13 mouse cellular contexts compared by ENCODE assay signal in genomic region chr12:16829785-16830184, GRCm38 (mm10). TPM values are rescaled to one million over a fixed set of nuclear protein-coding genes. Genes with fewer than 3 reads are reported as not detected.
DNase-seq lines count a peak whose midpoint lies in the region; ATAC-seq and TF ChIP-seq lines count a peak whose summit lies in the region.
"Had no signal": no experiment of that assay in that cellular context is flagged by ENCODE, and none has a peak within 500 bp of the region (broad histone marks: within the 10 kb centered on the region; RNA-seq: fewer than 3 reads in every experiment).

No protein-coding gene starts in this region.

- no peak for ATAC-seq in forebrain, postnatal 0 days
- no peak for ATAC-seq in forebrain, embryonic 12.5 days (ENCODE audit: low FRiP score)
- no peak for ATAC-seq in liver, postnatal 0 days
- ATAC-seq in megakaryocyte progenitor cell, adult 5-6 weeks (replicated peaks; ENCODE audit: poor library complexity) = peak; percentile 48; the same call in 1 of the 2 replicates

- H3K4me1 ChIP-seq in forebrain, postnatal 0 days (ENCODE audit: insufficient read depth) = no peaks in the 10 kb centered on the region
- no peaks in the 10 kb centered on the region for H3K4me1 ChIP-seq in forebrain, embryonic 12.5 days
- no peaks in the 10 kb centered on the region for H3K4me1 ChIP-seq in liver, postnatal 0 days (ENCODE audit: insufficient read depth)
- H3K4me1 ChIP-seq in ES-Bruce4 (ENCODE audit: control insufficient read depth, insufficient read depth, low read length) = peaks cover 3% of the 10 kb centered on the region
- H3K4me1 ChIP-seq: limb, embryonic 15.5 days had no signal

- H3K4me3 ChIP-seq in forebrain, postnatal 0 days (ENCODE audit: low read depth, low read length) = no peak overlapping the region
- no peak overlapping the region for H3K4me3 ChIP-seq in forebrain, embryonic 12.5 days (replicated peaks)
- H3K4me3 ChIP-seq in liver, postnatal 0 days (ENCODE audit: low read depth, low read length) = no peak overlapping the region
- no peak overlapping the region for H3K4me3 ChIP-seq in ES-Bruce4 (ENCODE audit: low read depth, low read length)
- H3K4me3 ChIP-seq: erythroblast, embryonic 14.5 days; heart, embryonic 13.5 days; limb, embryonic 15.5 days had no signal

- no peak overlapping the region for H3K27ac ChIP-seq in forebrain, postnatal 0 days (ENCODE audit: low read depth, low read length)
- H3K27ac ChIP-seq in forebrain, embryonic 12.5 days = no peak overlapping the region
- H3K27ac ChIP-seq in liver, postnatal 0 days (ENCODE audit: low read depth) = no peak overlapping the region
- no peak overlapping the region for H3K27ac ChIP-seq in ES-Bruce4 (ENCODE audit: insufficient read depth, low read length)
- H3K27ac ChIP-seq: heart, embryonic 13.5 days; limb, embryonic 15.5 days had no signal

- 84% methylated on average over 2 of the region's 2 CpGs for WGBS in forebrain, postnatal 0 days
- 77% methylated on average over 2 of the region's 2 CpGs for WGBS in forebrain, embryonic 12.5 days
- 73% methylated on average over 2 of the region's 2 CpGs for WGBS in liver, postnatal 0 days (ENCODE audit: insufficient replicate concordance)

- TF ChIP-seq EP300 in liver, postnatal 0 days (IDR thresholded peaks at IDR 0.05; ENCODE audit: low read depth) = no peak
- no peak for TF ChIP-seq EP300 in ES-Bruce4 (IDR thresholded peaks at IDR 0.05; ENCODE audit: insufficient read depth, low read depth, low read length)

- TF ChIP-seq POLR2A in ES-Bruce4 (IDR thresholded peaks at IDR 0.05; ENCODE audit: insufficient read depth, low read length) = no peak

- 0 out of 2 replicates have a peak, but pooled peaks have one; percentile 18 for TF ChIP-seq CTCF in forebrain, postnatal 0 days (IDR thresholded peaks at IDR 0.05; ENCODE audit: low read depth)
- peak; percentile 56 for TF ChIP-seq CTCF in liver, postnatal 0 days (IDR thresholded peaks at IDR 0.05; ENCODE audit: low read depth)
- peak; percentile 39 for TF ChIP-seq CTCF in ES-Bruce4 (IDR thresholded peaks at IDR 0.05; ENCODE audit: low read depth, low read length)

- peaks cover 22% of the 10 kb centered on the region for H3K36me3 ChIP-seq in forebrain, postnatal 0 days (ENCODE audit: insufficient read depth)
- H3K36me3 ChIP-seq in forebrain, embryonic 12.5 days (replicated peaks) = peaks cover 43% of the 10 kb centered on the region
- 0 out of 2 replicates have a peak, but pooled peaks cover 3% of the 10 kb centered on the region for H3K36me3 ChIP-seq in liver, postnatal 0 days (replicated peaks; ENCODE audit: insufficient read depth, low read length)
- H3K36me3 ChIP-seq in ES-Bruce4 (ENCODE audit: control insufficient read depth, insufficient read depth, low read length, poor library complexity, severe bottlenecking) = no peaks in the 10 kb centered on the region

- DNase-seq in forebrain, postnatal 0 days = no peak
- peak; percentile 38 for DNase-seq in liver, postnatal 0 days
- DNase-seq in liver = no peak
- DNase-seq in urinary bladder, adult 18-20 months (ENCODE audit: low spot score in 2 of 2) = no peak
- DNase-seq in heart, adult 11 months = no peak
- DNase-seq: embryo, embryonic 11 days; thymus, adult 2 months had no signal

- no peak overlapping the region for H3K4me2 ChIP-seq in forebrain, postnatal 0 days (ENCODE audit: low read depth)
- no peak overlapping the region for H3K4me2 ChIP-seq in forebrain, embryonic 12.5 days
- H3K4me2 ChIP-seq in liver, postnatal 0 days (ENCODE audit: low read depth, low read length) = no peak overlapping the region
- H3K4me2 ChIP-seq: heart, embryonic 13.5 days; limb, embryonic 15.5 days had no signal

- H3K9me3 ChIP-seq in forebrain, postnatal 0 days (ENCODE audit: low read length) = no peaks in the 10 kb centered on the region
- no peaks in the 10 kb centered on the region for H3K9me3 ChIP-seq in forebrain, embryonic 12.5 days
- no peaks in the 10 kb centered on the region for H3K9me3 ChIP-seq in liver, postnatal 0 days (ENCODE audit: low read length)
- no peaks in the 10 kb centered on the region for H3K9me3 ChIP-seq in ES-Bruce4 (replicated peaks; ENCODE audit: control insufficient read depth, insufficient read depth, low read length, poor library complexity, severe bottlenecking)
- H3K9me3 ChIP-seq: heart, embryonic 13.5 days; limb, embryonic 15.5 days had no signal

- H3K27me3 ChIP-seq in forebrain, postnatal 0 days (ENCODE audit: insufficient read depth, low read length) = no peaks in the 10 kb centered on the region
- no peaks in the 10 kb centered on the region for H3K27me3 ChIP-seq in forebrain, embryonic 12.5 days
- no peaks in the 10 kb centered on the region for H3K27me3 ChIP-seq in liver, postnatal 0 days (ENCODE audit: insufficient read depth, low read length)
- H3K27me3 ChIP-seq in ES-Bruce4 (ENCODE audit: control insufficient read depth, insufficient read depth, low read length, poor library complexity, severe bottlenecking) = no peaks in the 10 kb centered on the region
- H3K27me3 ChIP-seq: heart, embryonic 13.5 days; limb, embryonic 15.5 days had no signal

- H3K9ac ChIP-seq in forebrain, postnatal 0 days = no peak overlapping the region
- no peak overlapping the region for H3K9ac ChIP-seq in forebrain, embryonic 12.5 days
- no peak overlapping the region for H3K9ac ChIP-seq in liver, postnatal 0 days (replicated peaks)
- H3K9ac ChIP-seq in ES-Bruce4 (ENCODE audit: low read depth, poor library complexity, severe bottlenecking) = no peak overlapping the region
- H3K9ac ChIP-seq: heart, embryonic 13.5 days; limb, embryonic 15.5 days had no signal

RNA-seq across cellular contexts. Expression of gene E2f6, which starts 19.0 kb away (rescaled TPM):
- 18.9 and 26.4 TPM in 2 replicates for total RNA-seq in forebrain, postnatal 0 days (2014; rRNA removed)
- 12.2 and 15.4 TPM in 2 replicates for polyA plus RNA-seq in forebrain, postnatal 0 days (2015; fragmentation: Nextera tagmentation; extraction: Ambion mirVana)
- polyA plus RNA-seq in forebrain, embryonic 12.5 days (2016; fragmentation: Nextera tagmentation; extraction: Ambion mirVana) = 75.0 and 77.4 TPM in 2 replicates
- polyA plus RNA-seq in liver, postnatal 0 days (2015; fragmentation: Nextera tagmentation; extraction: Ambion mirVana) = 9.0 and 9.2 TPM in 2 replicates
- 22.2 and 25.4 TPM in 2 replicates for polyA plus RNA-seq in ES-Bruce4 (2011; ENCODE audit: insufficient read depth, insufficient read length, low read depth, missing spikeins)
- 51.7 and 60.3 TPM in 2 replicates for total RNA-seq in megakaryocyte progenitor cell, adult 5-6 weeks (2015)
- 49.2 and 49.9 TPM in 2 replicates for total RNA-seq in megakaryocyte progenitor cell, adult 5-6 weeks (2017)

RNA-seq across cellular contexts. Expression of gene Greb1, which starts 29.1 kb away (rescaled TPM):
- total RNA-seq in forebrain, postnatal 0 days (2014; rRNA removed) = 0.48 and 1.6 TPM in 2 replicates
- polyA plus RNA-seq in forebrain, postnatal 0 days (2015; fragmentation: Nextera tagmentation; extraction: Ambion mirVana) = 0.15 and 0.25 TPM in 2 replicates
- polyA plus RNA-seq in forebrain, embryonic 12.5 days (2016; fragmentation: Nextera tagmentation; extraction: Ambion mirVana) = 2.4 and 2.5 TPM in 2 replicates
- polyA plus RNA-seq in liver, postnatal 0 days (2015; fragmentation: Nextera tagmentation; extraction: Ambion mirVana) = 0.12 and 0.22 TPM in 2 replicates
- polyA plus RNA-seq in ES-Bruce4 (2011; ENCODE audit: insufficient read depth, insufficient read length, low read depth, missing spikeins) = 10.2 and 11.5 TPM in 2 replicates
- total RNA-seq in megakaryocyte progenitor cell, adult 5-6 weeks (2015) = 0.02 TPM in 1 of 2 replicates, not detected in the other
- 0.04 and 0.17 TPM in 2 replicates for total RNA-seq in megakaryocyte progenitor cell, adult 5-6 weeks (2017)
- polyA plus RNA-seq: erythroblast, embryonic 14.5 days had no signal
